Mouse (Mus musculus) liver, postnatal 0 days (tissue): ENCODE data around the gene Brca1. TPM values are rescaled to one million over a fixed set of nuclear protein-coding genes. Genes with fewer than 3 reads are reported as not detected.

ENCODE experiments used
- ATAC-seq: fragments of 200-750 bp; cut with Nextera tagmentation; 2 replicates; pipeline ENCODE4 v1.8.0; 2017; ENCODE audit warnings: mild to moderate bottlenecking, moderate library complexity
- DNase-seq: peaks from one replicate; pipeline ENCODE4 v3.0.0-alpha.2; 2016
- H3K27ac ChIP-seq: fragments of 300-500 bp; sonication (generic); 2 replicates; pipeline ENCODE4 v1.5.1; 2014; ENCODE audit warnings: antibody characterized with exemption, moderate library complexity, mild to moderate bottlenecking, low read depth
- H3K27me3 ChIP-seq: fragments of 300-500 bp; sonication (generic); 2 replicates; pipeline ENCODE4 v1.6.1; 2014; ENCODE audit warnings: low read length, control low read depth, mixed read lengths; ENCODE audit not compliant: insufficient read depth
- H3K36me3 ChIP-seq: fragments of 300-500 bp; sonication (generic); replicated peaks from 2 replicates; pipeline ENCODE4 v1.6.1; 2014; ENCODE audit warnings: mild to moderate bottlenecking, control low read depth, low read length, moderate library complexity, mixed read lengths; ENCODE audit not compliant: insufficient read depth
- H3K4me1 ChIP-seq: fragments of 300-500 bp; sonication (generic); 2 replicates; pipeline ENCODE4 v1.6.1; 2014; ENCODE audit warnings: antibody characterized with exemption, mild to moderate bottlenecking, control low read depth; ENCODE audit not compliant: insufficient read depth
- H3K4me2 ChIP-seq: fragments of 300-500 bp; sonication (generic); 2 replicates; pipeline ENCODE4 v1.6.1; 2014; ENCODE audit warnings: low read depth, mild to moderate bottlenecking, low read length, moderate library complexity, mixed read lengths
- H3K4me3 ChIP-seq: fragments of 300-500 bp; sonication (generic); 2 replicates; pipeline ENCODE4 v1.5.1; 2014; ENCODE audit warnings: low read depth, low read length
- H3K9ac ChIP-seq: fragments of 300-500 bp; sonication (generic); replicated peaks from 2 replicates; pipeline ENCODE4 v1.6.1; 2014; ENCODE audit warnings: mild to moderate bottlenecking, moderate library complexity
- H3K9me3 ChIP-seq: fragments of 300-500 bp; sonication (generic); 2 replicates; pipeline ENCODE4 v1.6.1; 2016; ENCODE audit warnings: mild to moderate bottlenecking, control low read depth, low read length, mixed read lengths
- CTCF ChIP-seq: sonication (generic); IDR thresholded peaks from 2 replicates; pipeline ENCODE4 v1.5.1; 2016; ENCODE audit warnings: antibody characterized with exemption, low read depth
- EP300 ChIP-seq: IDR thresholded peaks from 2 replicates; pipeline ENCODE4 v1.6.1; 2016; ENCODE audit warnings: antibody characterized with exemption, low read depth, mild to moderate bottlenecking
- WGBS: fragments of 180-500 bp; shearing (Covaris S2); extraction: QIAGEN DNeasy Blood & Tissue Kit; methylation state at CpG from one replicate; pipeline ENCODE4 v1.1.7; 2014; ENCODE audit not compliant: insufficient replicate concordance; 5-methylcytosine and 5-hydroxymethylcytosine counted together
- polyA plus RNA-seq: library from polyadenylated mRNA; unstranded; fragments of >200 nt; fragmentation: Nextera tagmentation; extraction: Ambion mirVana; gene quantifications from 2 replicates; pipeline ENCODE4 v1.2.1, GENCODE M21; 2015

Brca1 gene
- polyA plus RNA-seq, 1 experiment from 2014 or later = 5.0 TPM

DNA sequence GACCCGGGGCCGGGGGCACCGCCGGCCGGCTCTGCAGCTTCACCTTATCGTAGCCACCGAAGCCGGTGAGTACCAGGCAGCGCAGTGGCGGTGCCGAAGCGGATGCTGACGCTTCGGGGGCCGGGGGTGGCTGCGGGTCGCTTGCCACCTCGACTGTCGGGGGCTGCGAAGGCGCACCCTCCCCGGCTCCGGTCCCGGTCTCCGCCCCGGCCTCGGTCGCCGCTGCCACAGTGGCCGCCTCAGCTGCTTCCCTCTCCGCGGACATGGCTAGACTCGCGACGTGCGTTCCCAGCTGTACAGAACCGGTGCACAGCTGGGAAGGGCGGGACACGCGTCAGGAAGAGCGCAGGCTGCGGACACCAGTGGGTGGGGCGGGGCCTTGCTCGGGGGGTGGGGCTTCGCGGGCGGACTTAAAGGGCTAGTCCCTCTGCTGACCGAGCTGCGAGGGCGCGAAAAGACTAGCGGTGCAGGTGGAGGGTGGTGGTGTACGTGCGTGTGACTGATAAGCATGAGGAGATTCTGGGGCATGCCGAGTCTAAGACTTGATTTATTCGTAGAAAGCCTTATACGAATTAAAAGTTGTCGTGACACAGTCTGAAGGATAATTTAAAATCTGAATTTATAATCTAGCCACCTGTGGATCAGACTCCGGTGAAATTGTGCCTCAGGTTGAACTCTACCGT lies 85.7 kb downstream of the Brca1 start, which contains the start of gene Vat1:
Gene Vat1 (minus strand): TSS at position 362 of the 683 bp plus-strand sequence.
- Histone ChIP-seq H3K27ac (peak within 1 kb of the TSS; percentile 46), H3K4me1 (peaks cover 29% of the 10 kb centered on the region), H3K4me2 (peak within 1 kb of the TSS; percentile 92), H3K9me3 (no peaks in the 10 kb centered on the region), H3K9ac (peak within 1 kb of the TSS; percentile 70), H3K36me3 (no peaks in the 10 kb centered on the region), H3K4me3 (peak within 1 kb of the TSS; percentile 74), H3K27me3 (peaks cover 13% of the 10 kb centered on the region; the same call in 1 of the 2 replicates)
- WGBS = 1% methylated on average over 60 of the region's 60 CpGs
- ATAC-seq = peak; percentile 53
- TF ChIP-seq CTCF = no peak
- TF ChIP-seq EP300 = no peak
- DNase-seq = peak; percentile 88

- Histone ChIP-seq H3K4me3 (peak overlapping the region; percentile 74), H3K4me1 (peaks cover 29% of the 10 kb centered on the region), H3K27me3 (peaks cover 13% of the 10 kb centered on the region; the same call in 1 of the 2 replicates), H3K9me3 (no peaks in the 10 kb centered on the region), H3K4me2 (peak overlapping the region; percentile 92), H3K36me3 (no peaks in the 10 kb centered on the region), H3K27ac (peak overlapping the region; percentile 46), H3K9ac (peak overlapping the region; percentile 70)
- ATAC-seq = peak; percentile 26
- TF ChIP-seq CTCF (peak; percentile 41), EP300 (no peak)
- peak; percentile 62 for DNase-seq
- WGBS = 1% methylated on average over 51 of the region's 51 CpGs
These were observed 86.5 kb downstream of the Brca1 start for GRCm38 (mm10) chr11:101465101-101465868.

- WGBS = 11% methylated on average over 12 of the region's 12 CpGs
- Histone ChIP-seq H3K9ac (peak within 1 kb of the TSS; percentile 70), H3K9me3 (no peaks in the 10 kb centered on the region), H3K4me2 (peak within 1 kb of the TSS; percentile 92), H3K4me1 (peaks cover 31% of the 10 kb centered on the region), H3K36me3 (no peaks in the 10 kb centered on the region), H3K27ac (peak within 1 kb of the TSS; percentile 46), H3K4me3 (peak within 1 kb of the TSS; percentile 74), H3K27me3 (peaks cover 13% of the 10 kb centered on the region; the same call in 1 of the 2 replicates)
- ATAC-seq = no peak
- no peak for TF ChIP-seq EP300
- TF ChIP-seq CTCF = no peak
- DNase-seq = no peak
These were observed 87.3 kb downstream of the Brca1 start, which contains the start of gene Rnd2 for GRCm38 (mm10) chr11:101464211-101465100. Rnd2 (plus strand) TSS chr11:101464999.

GRCm38 (mm10) chr11:101462583-101463440 lies 88.9 kb downstream of the Brca1 start:
- 25% methylated on average over 13 of the region's 13 CpGs for WGBS
- Histone ChIP-seq H3K4me3 (no peak overlapping the region), H3K4me2 (no peak overlapping the region), H3K36me3 (peaks cover 11% of the 10 kb centered on the region), H3K27ac (no peak overlapping the region), H3K9me3 (no peaks in the 10 kb centered on the region), H3K9ac (no peak overlapping the region), H3K4me1 (peaks cover 36% of the 10 kb centered on the region), H3K27me3 (0 out of 2 replicates have a peak, but pooled peaks cover 4% of the 10 kb centered on the region)
- no peak for DNase-seq
- ATAC-seq = no peak
- TF ChIP-seq CTCF = no peak
- TF ChIP-seq EP300 = no peak

- Histone ChIP-seq H3K4me2 (no peak overlapping the region), H3K27ac (no peak overlapping the region), H3K4me3 (no peak overlapping the region), H3K27me3 (0 out of 2 replicates have a peak, but pooled peaks cover 4% of the 10 kb centered on the region), H3K9ac (no peak overlapping the region), H3K36me3 (peaks cover 18% of the 10 kb centered on the region), H3K9me3 (no peaks in the 10 kb centered on the region), H3K4me1 (peaks cover 36% of the 10 kb centered on the region)
- ATAC-seq (no peak), DNase-seq (no peak)
- 84% methylated on average over 14 of the region's 14 CpGs for WGBS
- TF ChIP-seq EP300 = no peak
- no peak for TF ChIP-seq CTCF
These were observed 89.6 kb downstream of the Brca1 start for GRCm38 (mm10) chr11:101462141-101462540.
